Mouse (Mus musculus): ENCODE data around the gene Gm3629. TPM values are rescaled to one million over a fixed set of nuclear protein-coding genes. Genes with fewer than 3 reads are reported as not detected.
"Not testable (repeated sequence)": the region's sequence is repeated elsewhere in the genome, so short reads cannot be mapped to it uniquely, and the experiment has no call there.

Gm3629 gene
- 0.22 TPM in 1 of 2 replicates, not detected in the other for polyA plus RNA-seq (2015; fragmentation: Nextera tagmentation; extraction: Ambion mirVana)

DNA sequence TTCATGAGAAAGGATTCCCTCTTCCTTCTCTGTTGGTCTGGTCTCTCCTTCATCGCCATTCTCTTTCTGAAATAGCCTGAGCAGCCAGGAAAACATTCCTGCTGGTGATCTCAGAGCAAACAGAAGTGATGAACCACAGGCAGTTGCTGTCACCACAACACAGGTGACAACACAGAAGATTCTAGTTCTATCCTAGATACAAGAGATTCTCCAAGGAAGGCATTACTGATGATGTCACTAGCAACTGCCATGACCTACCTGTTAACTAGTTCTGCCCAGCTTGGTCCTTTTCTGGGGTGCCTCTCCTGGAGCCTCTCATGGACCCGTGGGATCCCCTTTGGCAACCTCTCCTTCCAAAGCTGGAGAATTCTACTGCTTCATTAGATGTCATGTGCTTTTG, at the start of gene Gm3629:
Gm3629 (minus strand) TSS at position 101 of the 400 bp plus-strand sequence.
- H3K4me2 ChIP-seq (replicated peaks); H3K36me3 ChIP-seq; H3K4me3 ChIP-seq; H3K4me1 ChIP-seq; ATAC-seq (ENCODE audit: low FRiP score, low read depth); H3K27me3 ChIP-seq; H3K9me3 ChIP-seq; H3K27ac ChIP-seq; H3K9ac ChIP-seq: not testable (repeated sequence)
- 50% methylated on average over 1 of the region's 2 CpGs for WGBS

DNA sequence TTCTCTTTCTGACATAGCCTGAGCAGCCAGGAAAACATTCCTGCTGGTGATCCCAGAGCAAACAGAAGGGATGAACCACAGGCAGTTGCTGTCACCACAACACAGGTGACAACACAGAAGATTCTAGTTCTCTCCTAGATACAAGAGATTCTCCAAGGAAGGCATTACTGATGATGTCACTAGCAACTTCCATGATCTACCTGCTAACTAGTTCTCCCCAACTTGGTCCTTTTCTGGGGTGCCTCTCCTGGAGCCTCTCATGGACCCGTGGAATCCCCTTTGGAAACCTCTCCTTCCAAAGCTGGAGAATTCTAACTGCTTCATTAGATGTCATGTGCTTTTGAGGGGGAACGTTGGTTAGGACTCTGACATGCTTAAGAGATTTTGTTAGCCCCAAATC, 31.9 kb upstream of the Gm3629 start, which contains the start of gene Gm3460:
Gm3460 (minus strand) TSS at position 101 of the 400 bp plus-strand sequence.
- H3K9me3 ChIP-seq; H3K4me1 ChIP-seq; H3K9ac ChIP-seq; H3K27ac ChIP-seq; H3K27me3 ChIP-seq; H3K4me3 ChIP-seq; H3K36me3 ChIP-seq; H3K4me2 ChIP-seq (replicated peaks); ATAC-seq (ENCODE audit: low FRiP score, low read depth): not testable (repeated sequence)
- WGBS = 53% methylated on average over 1 of the region's 2 CpGs

DNA sequence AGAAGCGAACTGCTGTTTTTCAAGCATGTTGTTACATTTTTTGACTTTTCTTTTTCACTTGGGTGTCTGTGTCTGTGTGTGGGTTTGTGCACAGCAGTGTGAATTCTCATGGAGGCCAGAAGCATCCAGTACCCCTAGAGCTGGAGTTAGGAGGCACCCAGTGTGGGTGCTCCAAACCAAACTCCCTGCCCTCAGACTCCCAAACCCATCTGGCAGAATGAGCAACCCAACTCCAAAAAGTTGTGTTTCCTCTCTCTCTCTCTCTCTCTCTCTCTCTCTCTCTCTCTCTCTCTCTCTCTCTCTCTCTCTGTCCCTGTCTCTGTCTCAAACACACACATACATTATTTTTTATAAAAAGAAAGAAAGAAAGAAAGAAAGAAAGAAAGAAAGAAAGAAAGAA, 16.0 kb upstream of the Gm3629 start:
- H3K4me2 ChIP-seq (replicated peaks); H3K4me3 ChIP-seq; H3K27me3 ChIP-seq; H3K27ac ChIP-seq; H3K36me3 ChIP-seq; ATAC-seq (ENCODE audit: low FRiP score, low read depth); H3K4me1 ChIP-seq; H3K9me3 ChIP-seq; H3K9ac ChIP-seq: not testable (repeated sequence)
- no CpG with 5 or more reads among the region's 1 CpGs for WGBS

DNA sequence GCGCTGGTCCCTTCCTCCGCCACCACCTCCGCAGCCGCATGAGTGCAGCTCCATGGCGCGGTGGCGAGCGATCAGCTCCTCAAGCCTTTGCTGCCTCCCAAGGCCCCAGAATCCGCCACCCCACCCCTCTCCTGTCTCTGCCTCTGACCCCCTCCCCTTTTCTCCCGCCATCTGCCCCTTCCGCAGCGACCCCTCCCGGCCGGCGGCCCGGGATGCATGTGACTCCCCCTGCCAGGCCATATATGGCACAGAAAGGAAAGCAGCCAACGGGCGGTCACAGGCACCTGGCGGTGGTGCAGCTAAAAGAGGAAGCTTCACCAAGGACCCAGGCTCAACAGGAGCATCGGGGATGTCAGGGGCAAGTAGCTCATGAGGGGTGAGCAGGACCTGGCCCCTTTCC, 14.6 kb upstream of the Gm3629 start:
- not testable (repeated sequence) for H3K27ac ChIP-seq; H3K9me3 ChIP-seq; H3K27me3 ChIP-seq; H3K4me1 ChIP-seq; H3K9ac ChIP-seq; ATAC-seq (ENCODE audit: low FRiP score, low read depth); H3K36me3 ChIP-seq
- H3K4me2 ChIP-seq (replicated peaks) = peak overlapping the region; percentile 68
- 3% methylated on average over 19 of the region's 20 CpGs for WGBS
- peak overlapping the region; percentile 41 for H3K4me3 ChIP-seq

DNA sequence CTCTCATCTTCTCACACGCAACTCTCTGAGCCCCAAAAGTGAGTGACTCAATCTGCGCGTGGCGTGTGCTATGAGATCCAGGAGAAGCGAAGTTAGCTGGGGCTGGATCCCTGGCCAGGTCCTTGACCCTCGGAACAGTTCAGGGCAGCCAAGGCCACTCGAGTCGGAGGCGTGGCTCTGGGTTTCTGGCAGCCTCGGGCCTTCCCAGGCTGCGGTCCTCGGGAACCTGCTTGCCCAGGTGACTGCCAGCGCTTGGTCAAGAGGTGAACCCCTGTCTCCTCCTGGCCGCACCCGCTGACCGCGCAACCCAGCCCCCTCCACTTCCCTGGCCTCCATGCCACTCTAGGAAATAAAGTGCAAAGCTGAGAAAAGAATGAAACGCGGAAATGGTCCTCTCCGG, 14.1 kb upstream of the Gm3629 start:
- not testable (repeated sequence) for H3K36me3 ChIP-seq; H3K9me3 ChIP-seq; ATAC-seq (ENCODE audit: low FRiP score, low read depth); H3K27me3 ChIP-seq; H3K27ac ChIP-seq; H3K4me1 ChIP-seq
- WGBS = 4% methylated on average over 18 of the region's 20 CpGs
- H3K9ac ChIP-seq = peak overlapping the region; percentile 53; the same call in 1 of the 2 replicates
- H3K4me2 ChIP-seq (replicated peaks) = peak overlapping the region; percentile 68
- H3K4me3 ChIP-seq = peak overlapping the region; percentile 41

DNA sequence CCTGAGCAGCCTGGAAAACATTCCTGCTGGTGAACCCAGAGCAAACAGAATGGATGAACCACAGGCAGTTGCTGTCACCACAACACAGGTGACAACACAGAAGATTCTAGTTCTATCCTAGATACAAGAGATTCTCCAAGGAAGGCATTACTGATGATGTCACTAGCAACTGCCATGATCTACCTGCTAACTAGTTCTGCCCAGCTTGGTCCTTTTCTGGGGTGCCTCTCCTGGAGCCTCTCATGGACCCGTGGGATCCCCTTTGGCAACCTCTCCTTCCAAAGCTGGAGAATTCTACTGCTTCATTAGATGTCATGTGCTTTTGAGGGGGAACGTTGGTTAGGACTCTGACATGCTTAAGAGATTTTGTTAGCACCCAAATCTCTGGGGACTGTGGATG, 53.2 kb downstream of the Gm3629 start, which contains the start of gene Gm8356:
Gm8356 (minus strand) TSS at position 101 of the 400 bp plus-strand sequence.
- H3K27ac ChIP-seq; ATAC-seq (ENCODE audit: low FRiP score, low read depth): not testable (repeated sequence)
- 47% methylated on average over 1 of the region's 2 CpGs for WGBS

More for the DNA sequence above, 53.2 kb downstream of the Gm3629 start, which contains the start of gene Gm8356:
- H3K36me3 ChIP-seq; H3K9me3 ChIP-seq; H3K9ac ChIP-seq; H3K27me3 ChIP-seq; H3K4me1 ChIP-seq; H3K4me3 ChIP-seq; H3K4me2 ChIP-seq (replicated peaks): not testable (repeated sequence)

Other genes with a start within 250 kb of the Gm3629 start
- not detected in 2 replicates for gene Gm3618, start 246.9 kb downstream of the Gm3629 start, polyA plus RNA-seq (2015; fragmentation: Nextera tagmentation; extraction: Ambion mirVana)
- not detected in 2 replicates for gene Gm16440, start 200.3 kb downstream of the Gm3629 start, polyA plus RNA-seq (2015; fragmentation: Nextera tagmentation; extraction: Ambion mirVana)
- gene Gm3591, start 178.1 kb downstream of the Gm3629 start, polyA plus RNA-seq (2015; fragmentation: Nextera tagmentation; extraction: Ambion mirVana) = 0.60 and 0.95 TPM in 2 replicates
- gene Gm3594, start 146.0 kb downstream of the Gm3629 start, polyA plus RNA-seq (2015; fragmentation: Nextera tagmentation; extraction: Ambion mirVana) = not detected in 2 replicates
- not detected in 2 replicates for gene Gm8356, start 53.3 kb downstream of the Gm3629 start, polyA plus RNA-seq (2015; fragmentation: Nextera tagmentation; extraction: Ambion mirVana)
- gene Gm3460, start 31.8 kb upstream of the Gm3629 start, polyA plus RNA-seq (2015; fragmentation: Nextera tagmentation; extraction: Ambion mirVana) = not detected in 2 replicates
- not detected in 2 replicates for gene Gm10251, start 93.6 kb upstream of the Gm3629 start, polyA plus RNA-seq (2015; fragmentation: Nextera tagmentation; extraction: Ambion mirVana)
- gene Gm8050, start 129.6 kb upstream of the Gm3629 start, polyA plus RNA-seq (2015; fragmentation: Nextera tagmentation; extraction: Ambion mirVana) = not detected in 2 replicates
- gene Gm3636, start 151.7 kb upstream of the Gm3629 start, polyA plus RNA-seq (2015; fragmentation: Nextera tagmentation; extraction: Ambion mirVana) = 4.0 and 4.2 TPM in 2 replicates
- not detected in 2 replicates for gene Gm8362, start 183.8 kb upstream of the Gm3629 start, polyA plus RNA-seq (2015; fragmentation: Nextera tagmentation; extraction: Ambion mirVana)
- gene Gm3642, start 249.7 kb upstream of the Gm3629 start, polyA plus RNA-seq (2015; fragmentation: Nextera tagmentation; extraction: Ambion mirVana) = not detected in 2 replicates

Data from limb, embryonic 13.5 days (tissue).